Mouse (Mus musculus) embryo, embryonic 9.5 days (tissue): ENCODE measurements at regions not wholly inside any gene's neighbourhood (a gene's known extent, or its start where the extent isn't known, plus 50 kb on each side); places are given as distances from the start of the nearest gene placed in this dataset.

Source experiments
- DNase-seq: peaks from one replicate; pipeline ENCODE4 v3.0.0-alpha.2; 2017; ENCODE audit errors: extremely low spot score

DNA sequence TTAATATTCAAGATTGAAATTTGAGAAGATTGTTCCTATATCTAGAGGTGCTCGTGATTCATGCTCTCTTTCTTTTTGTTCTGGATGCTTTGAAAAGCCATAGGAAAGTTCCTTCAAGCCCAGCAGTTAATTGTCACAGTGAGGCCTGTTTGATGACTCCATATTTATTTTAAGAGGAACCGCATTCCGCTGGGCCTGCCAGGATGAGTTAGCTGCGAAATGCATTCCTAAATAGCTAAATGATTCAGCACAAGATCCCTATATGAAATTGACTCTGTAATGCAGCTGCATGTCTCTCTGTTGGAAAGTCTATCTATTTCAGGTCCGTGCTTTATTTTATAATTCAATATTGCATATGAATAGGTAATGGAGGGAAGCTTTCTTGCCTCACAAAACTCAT lies 511.9 kb upstream of the Adgra3 start:
- DNase-seq = no peak

DNA sequence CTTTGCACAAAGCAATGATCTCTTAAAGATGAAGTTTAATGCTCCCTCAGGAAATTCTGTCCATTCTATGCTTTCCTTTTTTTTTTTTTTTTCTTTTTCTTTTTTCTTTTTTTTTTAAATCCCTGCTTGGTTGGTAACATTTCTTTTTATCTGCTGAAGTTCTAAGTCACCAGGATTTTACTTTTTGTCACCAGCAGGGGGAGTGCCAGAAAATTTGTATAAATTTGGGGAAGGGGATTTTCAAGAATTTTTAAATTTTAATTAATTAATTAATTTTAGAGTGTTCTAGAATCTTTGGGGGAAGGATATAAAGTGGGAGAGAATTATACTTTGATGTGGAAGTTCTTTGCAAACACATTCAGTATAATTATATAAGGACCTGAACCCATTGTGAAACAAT lies 492.3 kb upstream of the Adgra3 start:
- DNase-seq = no peak

DNA sequence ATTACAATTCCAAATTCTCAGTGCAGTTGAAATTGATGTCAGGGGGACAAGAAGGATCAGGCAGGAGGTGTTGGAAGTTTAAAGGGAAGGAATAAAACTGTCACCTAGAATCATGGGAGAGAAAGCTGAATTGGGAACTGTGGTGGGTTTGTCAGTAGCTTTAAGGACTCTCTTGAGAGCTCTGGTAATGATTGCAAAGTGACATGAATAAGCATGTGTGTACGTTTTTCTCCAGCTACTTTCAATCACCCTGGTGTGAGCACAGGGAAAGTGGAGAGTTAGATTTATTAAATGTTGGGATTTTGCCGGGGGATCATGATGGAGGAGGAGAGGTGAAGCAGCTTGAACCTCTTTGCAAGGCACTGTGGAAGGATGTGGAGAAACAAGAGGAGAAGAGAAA lies 453.7 kb upstream of the Adgra3 start:
- no peak for DNase-seq

DNA sequence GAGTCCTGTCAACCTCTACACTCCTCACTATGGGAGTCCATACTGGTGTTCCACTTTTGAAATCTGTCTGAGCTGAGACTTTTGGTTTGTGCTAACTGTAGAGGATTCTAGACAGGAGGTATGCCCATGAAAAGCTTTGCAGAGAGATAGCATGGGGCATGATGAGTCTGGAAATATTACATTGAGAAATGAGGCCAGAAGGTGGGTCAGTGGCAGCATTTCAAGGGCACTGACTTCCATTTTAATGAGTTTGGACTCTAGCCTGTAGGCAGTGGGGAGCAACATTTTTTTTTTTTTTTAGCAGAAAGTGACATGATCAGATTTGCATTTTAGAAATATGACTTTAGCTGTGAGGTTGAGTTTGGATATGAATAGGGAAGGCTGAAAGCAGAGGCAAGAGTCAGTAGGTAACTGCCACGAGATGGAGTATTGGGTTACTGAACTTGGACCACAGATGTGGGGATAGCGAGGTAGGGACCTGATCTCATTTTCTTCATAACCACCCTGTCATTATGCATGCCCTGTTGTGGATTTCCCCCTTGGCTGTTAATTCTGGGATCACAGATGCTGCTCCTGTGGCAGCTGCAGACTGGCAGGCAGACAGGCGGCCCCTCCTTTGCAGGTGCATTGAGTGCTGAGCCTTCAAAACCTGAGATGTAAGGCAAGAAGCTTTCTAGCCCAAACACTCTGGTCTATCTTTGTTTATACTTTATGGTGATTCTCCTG lies 451.1 kb upstream of the Adgra3 start:
- DNase-seq = no peak

DNA sequence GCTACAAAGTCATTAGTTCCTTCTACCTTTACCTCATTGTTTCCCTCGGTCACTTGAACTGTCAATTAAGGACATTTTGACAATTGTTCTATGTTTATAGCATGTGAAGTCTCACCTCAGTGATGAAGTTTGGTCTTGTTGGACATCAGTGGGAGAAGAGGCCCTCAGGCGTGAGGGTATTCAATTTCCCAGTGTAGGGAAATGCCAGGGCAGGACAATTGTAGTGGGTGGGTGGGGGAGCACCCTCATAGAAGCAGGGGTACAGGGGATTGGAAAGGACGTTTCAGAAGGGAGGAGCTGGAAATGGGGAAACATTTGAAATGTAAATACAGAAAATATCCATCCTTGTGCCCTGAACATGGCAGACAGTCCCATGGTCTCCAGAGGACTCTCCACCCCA lies 431.4 kb upstream of the Adgra3 start:
- DNase-seq = no peak

GRCm38 (mm10) chr5:50476985-50477384 lies 418.2 kb upstream of the Adgra3 start:
- peak; percentile 42 for DNase-seq

DNA sequence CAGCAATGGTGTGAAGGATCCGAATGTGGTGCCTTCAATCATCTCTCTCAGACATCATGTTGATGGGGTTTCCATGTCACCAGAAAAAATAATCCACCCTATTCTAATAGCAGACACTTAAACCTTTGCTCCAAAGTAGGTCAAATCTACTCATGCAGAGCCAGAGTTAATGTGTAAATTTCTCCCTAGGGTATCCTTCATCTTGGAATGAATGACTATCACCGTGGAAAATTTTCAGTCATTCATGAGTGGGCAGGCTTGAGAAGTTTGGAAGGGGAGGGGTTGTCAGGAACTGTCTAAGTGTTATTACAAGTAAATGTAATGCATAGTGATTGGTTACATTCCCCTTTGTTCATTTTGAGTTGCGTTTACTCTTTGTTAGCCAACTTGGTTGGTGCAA lies 402.7 kb upstream of the Adgra3 start:
- DNase-seq = no peak

DNA sequence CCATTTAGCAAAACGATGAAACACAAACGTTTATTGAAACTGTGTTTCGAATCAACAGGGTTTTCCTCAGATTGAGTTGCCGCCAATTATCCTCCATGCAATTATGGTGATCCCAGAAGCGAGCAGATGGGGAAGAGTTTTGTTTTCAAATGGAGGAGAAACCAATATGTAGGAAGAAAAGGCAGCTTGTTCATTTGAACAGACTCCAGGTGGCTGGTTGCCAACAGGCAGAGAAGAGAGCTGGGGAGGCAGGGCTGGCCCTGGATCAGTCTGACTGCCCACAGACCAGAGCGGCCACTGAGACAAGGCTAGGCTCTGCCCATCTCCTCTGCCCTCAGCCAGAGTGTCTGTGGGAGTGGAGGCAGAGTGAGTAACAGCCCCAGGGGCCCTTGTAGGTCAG lies 398.8 kb upstream of the Adgra3 start:
- no peak for DNase-seq

- no peak for DNase-seq
Observed at GRCm38 (mm10) chr5:50454387-50454786, 395.6 kb upstream of the Adgra3 start.

DNA sequence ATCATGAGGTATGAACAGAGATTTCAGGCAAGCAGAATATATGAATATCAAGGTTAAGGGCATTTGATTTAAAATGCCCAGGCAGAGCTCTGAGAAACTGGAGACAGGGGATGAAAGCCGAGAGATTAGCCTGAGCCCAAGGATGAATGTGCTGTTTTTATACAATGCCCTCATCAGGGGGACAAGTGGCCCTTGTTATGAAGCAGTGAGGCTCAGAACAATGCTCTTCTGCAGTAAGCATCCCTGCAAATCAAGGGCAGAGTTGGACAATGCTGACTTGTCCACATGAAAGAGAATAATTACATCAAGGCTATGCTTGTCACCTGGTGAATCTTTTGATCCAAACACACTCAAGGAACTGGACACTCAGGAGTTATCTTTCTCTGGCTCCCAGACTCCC lies 348.1 kb upstream of the Adgra3 start:
- no peak for DNase-seq

DNA sequence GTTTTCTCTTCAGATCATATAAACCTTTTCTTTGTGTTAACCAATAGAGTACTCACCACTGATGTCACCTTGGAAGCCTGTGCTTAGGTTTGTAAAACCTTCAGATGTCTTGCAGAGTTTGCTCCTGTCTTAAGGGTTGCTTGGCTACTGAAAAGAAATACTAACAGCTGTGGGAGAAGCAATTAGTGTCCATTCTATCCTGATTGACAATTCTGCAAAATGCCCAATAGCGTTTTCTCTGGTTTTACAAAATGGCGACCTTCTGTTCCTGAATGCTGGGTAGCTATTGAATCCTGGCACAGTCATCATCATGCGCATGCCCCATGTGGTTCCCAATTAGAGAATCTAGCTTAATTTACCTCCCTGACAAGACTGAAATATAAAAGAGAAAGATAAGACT lies 347.7 kb upstream of the Adgra3 start:
- DNase-seq = no peak
